Mouse (Mus musculus) urinary bladder, adult 2 months (tissue): ENCODE measurements around the gene Slc2a9. TPM values are rescaled to one million over a fixed set of nuclear protein-coding genes. Genes with fewer than 3 reads are reported as not detected.
A peak's percentile ranks its signal among the peaks of the same experiment; 100 is the strongest.
"Not testable (repeated sequence)": the region's sequence is repeated elsewhere in the genome, so short reads cannot be mapped to it uniquely, and the experiment has no call there.

Experiments
- DNase-seq: peaks from one replicate; pipeline ENCODE4 v3.0.0; 2022; ENCODE audit warnings: low spot score
- polyA plus RNA-seq: library from polyadenylated mRNA; depleted of rRNA; stranded (reverse); fragments of >200 nt; gene quantifications from 2 replicates; pipeline ENCODE4 v1.2.3, GENCODE M21; 2012

The Slc2a9 gene
- polyA plus RNA-seq, 1 experiment = 3.3 TPM

DNA sequence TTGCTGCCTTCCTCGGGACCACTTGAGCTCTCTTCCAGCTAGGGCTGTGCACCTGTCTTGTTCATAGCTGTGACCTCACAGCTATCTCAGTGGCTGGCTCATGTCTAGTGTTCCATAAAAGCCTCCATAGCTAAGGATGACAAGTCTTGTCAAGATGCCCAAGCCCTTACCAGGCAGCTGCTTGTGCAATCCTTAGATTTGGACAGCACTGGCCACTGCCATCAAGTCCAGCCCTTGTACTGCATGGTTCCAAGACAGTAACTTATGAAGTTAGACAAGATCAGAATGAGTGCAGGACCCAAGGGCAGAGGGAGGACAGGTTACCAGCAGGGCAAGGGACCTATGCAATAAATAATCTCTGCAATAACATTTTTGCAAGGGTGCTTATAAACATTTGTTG is 1.2 kb upstream of the Slc2a9 start:
- no peak for DNase-seq

DNA sequence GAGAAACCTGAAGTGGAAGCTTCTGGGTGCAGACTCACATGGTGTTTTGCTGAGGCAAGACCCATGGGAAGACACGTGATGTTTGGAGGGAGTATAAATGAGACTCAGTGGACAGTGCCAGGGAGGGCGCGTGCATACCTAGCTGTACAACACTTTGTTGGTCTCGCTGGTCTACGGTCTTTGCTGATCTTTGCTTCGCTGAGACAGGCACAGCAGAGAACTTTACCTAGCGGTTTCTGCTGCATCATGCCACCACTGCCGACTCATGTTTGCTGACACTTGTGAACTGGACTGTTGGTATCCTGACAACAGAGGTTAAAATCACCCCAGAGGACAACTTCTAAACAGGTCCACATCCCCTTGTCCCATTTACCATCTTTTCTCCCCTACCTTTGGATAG is 2.9 kb downstream of the Slc2a9 start:
- DNase-seq = no peak

DNA sequence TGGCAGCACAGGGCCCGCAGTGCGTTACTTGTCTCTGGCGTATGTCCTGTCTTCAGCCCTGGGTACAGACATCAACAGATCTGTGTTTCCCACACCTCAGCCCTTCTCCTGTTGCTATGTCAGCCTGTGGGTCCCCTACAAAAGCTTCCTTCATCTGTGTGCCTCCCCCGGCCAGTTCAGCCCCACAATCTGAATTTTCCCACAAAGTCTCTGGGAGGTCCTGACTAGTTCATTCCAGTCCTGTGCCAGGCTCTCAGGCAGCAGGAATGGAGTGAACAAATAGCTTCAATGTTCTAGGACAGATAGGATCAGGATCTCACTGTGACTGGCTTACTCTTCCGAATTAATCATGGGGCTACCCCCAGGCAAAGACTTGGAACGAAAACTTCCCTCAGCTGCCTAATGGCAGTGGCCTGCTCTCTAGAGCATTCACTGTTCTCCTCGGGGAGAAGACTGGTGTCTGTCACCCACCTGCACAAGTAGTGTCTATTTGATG is 3.6 kb downstream of the Slc2a9 start:
- DNase-seq = no peak

DNA sequence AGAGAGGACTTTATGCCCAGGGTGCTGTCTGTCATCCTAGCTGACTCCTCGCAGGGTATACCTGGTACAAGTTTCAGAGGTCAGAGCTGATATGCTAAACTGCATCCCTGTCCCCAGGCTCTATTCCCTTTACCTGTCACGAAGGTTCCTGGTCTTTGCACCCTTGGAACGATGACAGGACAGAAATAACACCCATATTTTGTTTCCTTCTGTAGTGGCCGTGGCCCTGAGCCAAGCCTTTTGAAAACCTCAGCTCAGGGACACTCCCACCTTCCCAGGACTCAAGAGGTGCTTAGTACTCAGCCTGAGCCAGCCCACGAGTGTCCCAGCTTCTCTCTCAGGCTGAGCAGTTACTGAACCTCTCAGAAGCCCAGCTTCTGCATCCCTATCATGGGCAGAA is 4.5 kb downstream of the Slc2a9 start:
- DNase-seq = no peak

DNA sequence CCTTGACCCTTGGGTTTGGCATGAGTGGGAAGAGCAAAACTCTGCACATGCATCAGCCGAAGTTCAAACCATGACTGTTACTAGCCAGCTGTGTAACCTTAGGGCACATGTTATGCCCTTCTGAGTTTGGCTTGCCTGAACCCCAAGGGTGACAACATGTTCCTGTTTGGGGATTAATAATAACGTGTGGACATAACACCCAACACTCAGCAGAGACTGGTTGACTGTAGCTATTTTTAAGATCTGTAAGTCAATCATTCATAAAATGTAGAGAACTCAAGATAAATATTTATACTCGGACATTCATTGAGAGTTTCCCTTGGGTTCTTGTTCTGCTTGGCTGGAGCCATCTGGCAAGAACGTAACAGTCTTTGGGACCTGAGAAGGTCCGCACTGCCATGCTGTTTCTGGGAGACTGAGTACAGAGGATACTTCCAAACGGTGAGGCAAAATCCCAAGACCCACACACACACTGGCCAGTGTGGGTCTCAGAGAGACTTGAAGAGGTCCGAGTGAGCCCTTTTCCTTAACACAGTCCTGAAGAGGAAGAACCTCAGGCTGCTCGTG is 6.4 kb downstream of the Slc2a9 start:
- no peak for DNase-seq

DNA sequence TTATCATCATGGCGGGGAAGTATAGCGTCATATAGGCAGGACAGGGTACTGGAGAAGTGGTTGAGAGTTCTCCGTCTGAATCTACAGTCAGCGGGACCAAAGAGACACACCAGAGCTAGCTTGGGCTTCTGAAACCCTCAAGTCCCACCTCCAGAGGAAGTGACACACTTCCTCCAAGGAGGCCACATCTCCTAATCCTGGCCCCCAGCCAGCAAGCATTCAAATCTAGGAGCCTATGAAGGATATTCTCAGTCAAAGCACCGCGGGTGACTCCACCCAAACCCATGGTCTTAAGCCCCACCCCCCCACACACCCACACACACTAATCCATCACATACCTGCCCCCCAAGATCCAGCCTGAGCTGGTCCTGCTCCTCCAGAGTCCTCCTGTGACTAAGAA is 9.1 kb downstream of the Slc2a9 start:
- DNase-seq = no peak

DNA sequence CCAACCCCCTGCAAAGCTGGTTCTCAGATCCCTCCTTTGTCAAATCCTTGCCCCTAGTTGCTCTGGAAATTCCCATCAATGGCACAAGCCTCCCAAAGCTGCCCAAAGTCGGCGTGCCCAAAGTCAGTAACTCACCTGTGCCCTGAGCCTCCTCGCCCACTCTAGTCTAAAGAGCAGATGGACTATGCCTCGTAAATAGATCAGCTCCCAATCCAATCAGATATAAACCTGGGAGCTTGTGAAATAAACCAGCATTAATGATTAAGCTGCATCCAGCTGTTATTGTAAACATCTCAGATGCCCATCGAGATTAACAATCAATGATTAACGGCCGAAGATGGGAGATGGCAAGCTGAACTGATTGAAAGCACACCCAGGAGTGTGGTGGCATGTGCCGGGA is 11.2 kb downstream of the Slc2a9 start:
- DNase-seq = no peak

DNA sequence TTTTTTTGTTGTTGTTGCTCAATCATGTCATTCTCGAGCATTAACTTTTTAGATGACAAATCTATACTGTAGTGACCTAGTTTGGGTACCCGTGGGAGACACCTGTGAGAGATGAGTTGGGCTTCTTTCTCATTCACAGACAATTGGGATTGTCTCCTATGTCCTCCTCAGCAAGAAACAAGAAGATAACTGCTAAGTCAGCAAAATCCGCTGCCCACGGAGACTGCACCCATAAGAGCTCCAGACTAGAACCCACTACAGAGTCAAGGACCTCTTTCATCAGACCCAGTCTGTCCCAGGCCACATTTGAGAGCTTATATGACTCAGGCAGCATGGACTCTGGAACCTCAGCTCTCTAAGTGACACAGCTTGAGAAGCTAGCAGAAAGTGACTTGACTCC is 13.2 kb downstream of the Slc2a9 start:
- no peak for DNase-seq

DNA sequence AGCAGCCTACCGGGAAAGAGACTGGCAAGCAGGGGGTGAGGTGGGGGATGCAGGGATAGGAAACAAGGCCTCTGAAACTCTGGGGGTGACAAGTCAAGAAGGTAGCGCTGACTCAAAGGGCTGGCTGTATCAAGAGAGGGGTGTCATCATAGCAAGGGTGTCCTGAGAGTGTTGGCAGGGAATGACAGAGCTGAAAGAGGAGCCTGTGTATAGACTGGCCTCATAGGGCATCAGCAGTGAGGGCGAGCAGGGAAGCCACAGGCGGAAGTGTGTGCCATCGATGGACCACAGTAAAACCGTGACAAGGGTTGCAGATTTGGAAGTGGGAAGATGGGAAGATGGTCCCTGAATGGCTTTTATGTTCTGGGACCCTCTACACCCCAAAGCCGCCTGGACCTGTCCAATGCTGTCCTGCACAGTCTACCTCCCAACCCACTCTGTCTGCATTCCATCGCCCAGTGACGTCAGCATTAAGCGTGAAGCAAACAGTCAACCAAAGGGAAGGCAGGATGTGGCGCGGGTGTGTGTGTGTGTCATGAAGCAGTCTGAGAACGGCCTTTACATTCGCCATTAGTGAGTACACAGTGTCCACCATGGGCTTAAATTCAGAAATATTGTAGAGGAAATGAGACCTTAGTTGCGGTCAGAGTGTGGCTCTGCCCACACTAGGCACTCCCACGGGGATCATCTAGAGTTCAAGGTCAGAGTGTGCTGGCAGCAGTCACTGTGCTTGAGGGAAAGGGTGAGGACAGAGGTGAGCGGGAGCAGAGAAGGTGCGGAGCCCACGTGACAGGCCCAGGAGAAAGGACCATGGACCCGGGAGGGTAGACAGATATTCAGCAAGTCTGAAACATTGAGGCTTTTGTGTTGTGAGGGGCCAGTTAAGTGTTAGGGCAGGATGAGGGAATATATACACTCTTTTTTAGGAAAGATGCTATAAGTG is 14.0 kb downstream of the Slc2a9 start:
- no peak for DNase-seq

DNA sequence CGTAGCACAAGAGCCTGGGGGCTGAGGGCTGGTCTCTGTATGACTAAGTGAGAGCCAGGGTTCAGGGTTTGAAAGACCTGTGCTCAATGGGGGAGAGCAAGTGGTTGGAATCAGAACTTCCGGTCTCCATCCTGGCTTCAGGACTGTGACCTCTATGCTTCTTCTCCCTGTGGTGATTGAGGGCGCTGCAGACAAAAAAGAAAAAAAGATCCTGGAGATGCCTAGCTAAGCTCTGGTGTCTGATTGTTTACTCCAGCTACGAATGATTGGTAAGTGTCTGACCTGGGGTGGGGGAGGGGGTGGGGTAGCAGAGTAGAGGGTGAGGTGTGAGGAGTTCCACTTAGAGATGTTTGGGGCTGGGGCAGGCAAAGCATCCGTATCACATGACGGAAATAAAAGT is 14.9 kb downstream of the Slc2a9 start:
- DNase-seq = no peak

DNA sequence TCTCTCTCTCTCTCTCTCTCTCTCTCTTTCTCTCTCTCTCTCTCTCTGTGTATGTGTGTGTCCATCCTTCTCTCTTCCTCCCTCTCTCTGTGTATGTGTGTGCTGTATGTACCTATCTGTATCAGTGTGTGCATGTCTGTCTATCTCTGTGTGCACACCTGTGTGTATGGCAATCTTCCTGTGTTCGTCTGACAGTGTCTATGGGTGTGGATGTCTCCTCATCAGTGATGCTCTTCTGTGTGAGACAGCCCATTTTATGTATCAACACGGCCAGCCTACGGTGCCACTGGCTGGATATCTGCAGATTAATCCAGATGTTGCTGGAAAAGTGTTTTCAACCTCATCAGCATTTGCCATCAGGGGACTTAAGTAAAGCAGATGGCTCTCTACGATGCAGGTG is 15.7 kb downstream of the Slc2a9 start:
- DNase-seq = no peak

DNA sequence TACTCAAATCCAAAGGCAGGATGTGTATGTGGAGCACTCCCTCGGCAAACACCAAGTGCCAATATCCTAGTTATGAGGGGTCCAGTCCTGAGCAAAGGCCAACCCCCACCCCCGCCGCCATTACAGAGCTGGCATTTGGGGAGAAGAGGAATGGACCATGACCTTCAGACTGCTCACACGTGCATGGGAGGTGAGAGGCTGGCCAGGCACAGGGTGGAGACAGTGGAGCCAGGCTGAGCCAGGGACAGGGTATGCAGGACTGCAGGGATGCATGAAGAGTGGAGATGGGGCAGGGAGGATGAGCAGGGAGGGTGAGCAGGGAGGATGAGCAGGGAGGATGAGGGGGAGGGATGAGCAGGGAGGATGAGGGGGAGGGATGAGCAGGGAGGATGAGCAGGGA is 17.0 kb downstream of the Slc2a9 start:
- DNase-seq = no peak

DNA sequence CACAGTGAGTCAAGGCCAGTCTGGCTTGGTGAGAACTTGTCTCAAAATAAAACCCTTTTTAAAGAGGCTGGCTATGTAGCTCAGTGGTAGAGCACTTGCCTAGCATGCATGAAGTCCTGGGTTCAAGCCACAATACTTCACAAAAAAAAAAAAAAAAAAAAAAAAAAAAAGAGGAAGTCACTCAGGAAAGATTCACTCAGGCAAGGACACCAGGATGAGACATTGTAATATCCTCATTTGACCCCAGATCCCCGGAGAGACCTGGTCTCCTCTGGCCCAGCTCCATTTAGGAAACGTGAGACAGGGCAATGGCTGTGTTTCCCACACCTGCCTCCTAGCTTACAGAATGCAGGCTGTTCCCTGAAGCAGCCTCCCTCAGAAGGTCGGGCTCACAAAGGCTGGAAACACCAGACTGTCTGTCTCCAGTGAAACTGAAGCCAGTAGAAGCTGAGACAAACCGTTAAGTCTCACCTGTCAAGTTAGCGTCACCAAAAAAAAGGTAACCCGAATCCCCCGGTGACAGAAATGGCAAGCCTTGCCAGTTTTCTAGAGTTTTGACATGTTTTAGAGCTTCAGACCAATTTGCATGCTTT is 19.3 kb downstream of the Slc2a9 start:
- no peak for DNase-seq

DNA sequence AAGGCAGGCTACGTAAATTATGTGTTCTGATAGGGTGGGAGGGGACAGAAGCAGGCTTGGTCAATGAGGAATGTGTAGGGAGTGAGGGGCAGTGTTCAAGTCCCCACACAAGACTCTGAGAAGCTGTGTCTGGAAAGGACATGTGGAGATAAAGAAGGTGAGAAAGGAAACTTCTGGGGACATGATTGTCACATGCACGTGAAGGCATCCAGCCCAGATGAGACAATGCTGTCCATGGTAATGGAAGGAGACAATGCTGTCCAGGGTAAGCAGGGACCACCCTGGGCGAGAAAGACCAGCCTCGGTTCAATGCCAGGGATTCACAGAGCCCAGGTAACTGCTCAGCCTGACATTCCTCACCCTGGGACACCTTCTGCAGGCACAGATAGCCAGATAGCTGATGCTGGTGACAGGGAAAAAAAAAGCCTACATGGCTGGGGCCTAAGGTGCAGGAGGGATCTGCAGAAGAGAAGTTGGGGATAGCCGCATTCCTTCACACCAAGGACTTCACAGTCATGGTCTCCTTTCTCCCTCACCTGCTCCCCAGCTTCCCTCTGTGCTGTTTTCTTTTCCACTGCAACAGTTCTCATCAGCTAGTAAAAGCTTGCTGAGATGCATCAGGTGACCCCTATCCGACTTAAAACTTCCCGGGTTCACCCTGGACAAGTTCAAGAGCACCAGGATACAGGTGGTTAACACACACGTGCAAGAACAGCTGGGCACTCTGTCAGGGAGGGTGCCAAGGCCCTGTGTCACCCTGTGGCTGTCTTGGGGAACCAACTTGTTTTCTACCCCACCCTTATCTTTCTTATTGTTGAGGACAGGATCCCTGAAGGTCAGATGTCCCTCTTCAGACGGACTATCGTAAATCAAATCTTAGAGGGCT is 21.9 kb downstream of the Slc2a9 start:
- DNase-seq = no peak

DNA sequence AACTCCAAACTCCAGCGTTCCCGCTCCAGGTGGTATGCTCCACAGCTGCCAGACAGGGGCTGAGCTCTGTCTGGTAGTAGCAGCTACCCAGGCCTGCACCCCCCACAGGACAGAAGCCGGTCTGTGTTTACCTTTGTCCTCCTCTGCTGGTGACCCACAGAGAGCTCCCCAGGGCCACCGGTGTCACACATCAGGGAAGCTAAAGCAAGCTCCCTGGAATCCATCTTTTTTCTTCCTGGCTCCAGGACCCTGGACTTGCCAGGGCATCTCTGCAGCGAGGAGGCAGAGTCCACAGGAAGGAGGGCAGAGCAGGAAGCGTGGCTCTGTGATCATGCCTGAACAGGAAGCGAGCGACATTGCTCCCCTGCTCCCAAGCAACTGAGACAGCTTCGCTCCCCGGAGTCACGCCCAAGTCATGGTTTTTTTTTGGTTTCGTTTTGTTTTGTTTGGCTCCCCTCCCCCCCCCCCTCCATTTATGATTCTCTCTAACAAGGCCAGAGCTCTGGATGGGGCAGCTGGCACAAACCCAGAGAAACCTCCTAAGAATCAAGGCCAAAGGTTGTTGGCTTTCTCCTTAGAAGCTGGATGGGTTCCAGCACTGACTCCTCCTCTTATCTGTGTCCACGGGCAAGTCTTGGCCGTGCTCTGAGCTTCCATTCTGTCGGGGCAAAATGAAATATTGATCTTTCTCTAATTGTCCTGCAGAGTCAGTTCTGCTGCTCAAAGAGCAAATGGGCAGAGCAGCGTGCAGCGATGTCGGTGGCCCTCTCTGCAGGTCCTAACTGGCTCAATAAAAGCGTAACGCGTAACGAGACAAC is 22.8 kb downstream of the Slc2a9 start:
- DNase-seq = peak; percentile 38

DNA sequence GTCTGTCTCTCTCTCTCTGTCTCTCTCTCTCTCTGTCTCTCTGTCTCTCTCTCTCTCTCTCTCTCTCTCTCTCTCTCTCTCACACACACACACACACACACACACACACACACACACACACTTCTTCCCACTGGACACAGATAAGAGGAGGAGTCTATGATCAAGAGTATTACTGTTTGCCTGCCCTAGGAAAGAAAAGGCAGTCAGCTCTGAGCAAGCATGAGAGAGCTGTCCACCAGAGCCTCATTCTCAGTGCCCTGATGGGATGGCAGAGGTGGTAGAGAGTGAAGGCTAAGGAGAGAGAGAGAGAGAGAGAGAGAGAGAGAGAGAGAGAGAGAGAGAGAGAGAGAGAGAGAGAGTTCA is 23.4 kb downstream of the Slc2a9 start:
- DNase-seq = not testable (repeated sequence)

DNA sequence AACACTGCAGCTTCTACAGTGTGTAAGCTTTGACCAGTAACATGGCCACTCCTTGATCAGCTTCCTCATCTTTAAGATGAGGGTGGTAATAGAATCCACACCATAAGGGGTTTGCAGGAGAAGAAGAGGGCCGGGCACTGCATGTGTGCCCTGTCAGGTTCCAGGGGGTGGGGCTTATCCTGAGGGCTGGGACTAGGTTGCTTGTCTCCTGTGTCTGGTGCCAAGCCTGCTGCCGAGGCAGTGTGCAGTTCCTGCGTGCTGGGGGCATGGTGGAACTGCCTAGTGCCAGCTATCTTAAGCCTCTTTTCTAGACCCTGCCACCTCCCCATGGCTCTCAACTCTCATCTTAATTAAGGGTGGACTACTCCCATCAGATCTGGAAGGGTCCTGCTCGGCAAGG is 23.9 kb downstream of the Slc2a9 start:
- DNase-seq = peak; percentile 19

DNA sequence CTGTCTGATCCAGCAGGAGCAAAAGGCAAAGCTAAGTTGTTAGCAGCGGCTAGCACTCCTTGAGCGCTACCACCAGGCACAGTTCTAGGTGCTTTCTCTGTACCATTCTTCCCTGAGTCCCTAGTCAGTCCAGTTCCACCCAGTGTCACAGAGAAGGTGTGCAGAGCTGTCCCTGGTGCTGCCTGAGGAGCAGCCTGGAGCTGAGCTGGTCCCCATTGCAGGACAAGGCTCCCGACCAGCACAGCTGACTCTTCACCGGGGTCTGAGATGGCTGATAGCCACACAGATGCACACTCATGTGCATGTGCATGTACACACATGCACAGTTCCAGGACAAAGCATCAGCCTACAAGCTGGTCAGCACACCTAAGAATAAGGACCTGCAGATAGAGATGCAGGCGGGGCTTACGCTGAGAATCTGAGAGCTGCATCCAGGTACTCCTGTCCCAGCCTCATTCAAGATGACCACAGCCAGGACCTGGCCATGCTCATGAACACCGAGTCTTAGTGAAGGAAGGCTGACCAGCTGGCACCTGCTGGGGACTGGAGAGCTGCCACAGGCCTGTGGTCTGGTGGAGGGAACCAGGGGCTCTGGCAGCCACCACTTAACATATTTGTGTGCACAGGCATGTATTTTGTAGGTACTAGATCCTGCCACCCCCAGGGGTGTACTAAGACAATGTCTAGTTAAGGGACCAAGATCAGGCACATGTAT is 25.1 kb downstream of the Slc2a9 start:
- DNase-seq = no peak

DNA sequence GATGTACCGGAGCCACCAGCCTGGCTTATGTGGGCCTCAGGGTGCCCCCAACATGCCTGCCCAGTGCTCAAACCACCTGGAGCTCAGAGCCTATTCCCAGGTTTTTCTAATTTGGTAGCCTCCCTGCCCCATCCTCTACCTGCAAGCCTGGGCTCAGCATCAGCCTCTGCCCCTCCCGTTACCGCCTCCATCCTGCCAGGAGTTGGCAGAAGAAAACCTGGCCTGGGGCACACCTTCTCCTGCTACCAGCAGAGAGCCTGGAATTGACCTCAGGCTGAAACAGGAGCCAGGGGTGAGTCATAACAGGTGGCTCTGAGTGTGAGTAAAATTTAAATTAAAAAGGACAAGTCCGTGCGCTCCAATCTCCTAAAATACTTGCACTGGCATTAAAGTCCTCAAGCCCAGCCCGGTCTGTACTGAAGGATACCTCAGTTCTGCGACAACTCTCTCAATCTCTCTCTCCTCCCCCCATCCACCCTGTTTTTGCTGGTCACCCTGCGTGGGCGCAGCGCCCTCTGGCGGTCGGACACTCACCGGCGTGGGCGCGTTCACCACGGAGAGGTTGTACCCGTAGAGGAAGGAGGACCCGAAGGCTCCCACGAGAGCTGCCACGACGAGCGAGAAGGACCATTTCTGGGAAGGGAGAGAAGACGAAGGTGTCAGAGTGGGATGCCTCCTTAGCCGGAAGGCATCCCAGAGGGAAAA is 25.9 kb downstream of the Slc2a9 start:
- no peak for DNase-seq

DNA sequence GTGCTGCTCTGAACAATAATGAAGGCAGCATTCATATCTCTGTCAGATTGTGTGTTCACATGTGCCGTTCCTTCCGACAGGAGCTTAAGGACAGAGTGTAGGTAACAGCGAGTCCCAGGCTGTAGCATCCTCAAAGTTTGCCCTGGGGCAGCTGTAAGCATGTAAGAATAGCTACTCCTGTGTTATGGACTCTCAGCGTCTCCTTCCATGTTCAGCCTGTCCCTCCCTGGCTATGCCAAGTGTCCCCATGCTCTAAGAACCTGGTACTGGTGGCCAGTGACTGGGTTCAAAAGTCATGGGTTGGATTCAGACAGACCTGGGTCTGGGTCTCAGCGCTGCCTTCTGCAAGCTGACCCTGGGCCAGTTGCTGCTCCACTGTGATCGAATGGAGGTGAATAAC is 32.1 kb downstream of the Slc2a9 start:
- DNase-seq = no peak
